Mouse (Mus musculus): Measurements from ENCODE around the gene Kank2.
"Not testable (repeated sequence)": the region's sequence is repeated elsewhere in the genome, so short reads cannot be mapped to it uniquely, and the experiment has no call there.

The Kank2 gene

GRCm38 (mm10) chr9:21818125-21818524, 19.6 kb upstream of the Kank2 start:
- DNase-seq (ENCODE audit: low spot score in 2 of 2) = no peak

- DNase-seq (ENCODE audit: low spot score in 2 of 2) = no peak
Measured at GRCm38 (mm10) chr9:21816716-21817305, 18.3 kb upstream of the Kank2 start.

- DNase-seq (ENCODE audit: low spot score in 2 of 2) = no peak
Measured at GRCm38 (mm10) chr9:21811170-21811569, 12.6 kb upstream of the Kank2 start.

- DNase-seq (ENCODE audit: low spot score in 2 of 2) = no peak
Measured at GRCm38 (mm10) chr9:21808561-21808960, 10.0 kb upstream of the Kank2 start.

- no peak for DNase-seq (ENCODE audit: low spot score in 2 of 2)
Measured at GRCm38 (mm10) chr9:21806976-21807375, 8.4 kb upstream of the Kank2 start.

GRCm38 (mm10) chr9:21806363-21806762, 7.8 kb upstream of the Kank2 start:
- DNase-seq (ENCODE audit: low spot score in 2 of 2) = no peak

GRCm38 (mm10) chr9:21803986-21804644, 5.6 kb upstream of the Kank2 start:
- peak; percentile 82 to 87 for DNase-seq (ENCODE audit: low spot score in 2 of 2)

- DNase-seq (ENCODE audit: low spot score in 2 of 2) = no peak
Measured at GRCm38 (mm10) chr9:21801591-21801990, 3.0 kb upstream of the Kank2 start.

GRCm38 (mm10) chr9:21801121-21801520, 2.6 kb upstream of the Kank2 start:
- DNase-seq (ENCODE audit: low spot score in 2 of 2) = no peak

GRCm38 (mm10) chr9:21799010-21799350, 436 bp upstream of the Kank2 start:
- DNase-seq (ENCODE audit: low spot score in 2 of 2) = no peak

GRCm38 (mm10) chr9:21797921-21798344, 611 bp downstream of the Kank2 start:
- DNase-seq (ENCODE audit: low spot score in 2 of 2) = peak; percentile 78 to 81

GRCm38 (mm10) chr9:21796919-21797318, 1.6 kb downstream of the Kank2 start:
- no peak for DNase-seq (ENCODE audit: low spot score in 2 of 2)

GRCm38 (mm10) chr9:21796259-21796658, 2.3 kb downstream of the Kank2 start:
- DNase-seq (ENCODE audit: low spot score in 2 of 2) = peak in 1 of 2 experiments; percentile 44

GRCm38 (mm10) chr9:21795579-21795978, 3.0 kb downstream of the Kank2 start:
- DNase-seq (ENCODE audit: low spot score in 2 of 2) = no peak

- no peak for DNase-seq (ENCODE audit: low spot score in 2 of 2)
Measured at GRCm38 (mm10) chr9:21794925-21795324, 3.6 kb downstream of the Kank2 start.

- no peak for DNase-seq (ENCODE audit: low spot score in 2 of 2)
Measured at GRCm38 (mm10) chr9:21794344-21794834, 4.2 kb downstream of the Kank2 start.

- not testable (repeated sequence) for DNase-seq (ENCODE audit: low spot score in 2 of 2)
Measured at GRCm38 (mm10) chr9:21793507-21793906, 5.0 kb downstream of the Kank2 start.

GRCm38 (mm10) chr9:21792644-21793043, 5.9 kb downstream of the Kank2 start:
- DNase-seq (ENCODE audit: low spot score in 2 of 2) = peak; percentile 53

- peak; percentile 77 to 79 for DNase-seq (ENCODE audit: low spot score in 2 of 2)
Measured at GRCm38 (mm10) chr9:21791861-21792260, 6.7 kb downstream of the Kank2 start.

- DNase-seq (ENCODE audit: low spot score in 2 of 2) = peak in 1 of 2 experiments; percentile 25
Measured at GRCm38 (mm10) chr9:21788234-21788633, 10.3 kb downstream of the Kank2 start.

GRCm38 (mm10) chr9:21787654-21788053, 10.9 kb downstream of the Kank2 start:
- DNase-seq (ENCODE audit: low spot score in 2 of 2) = no peak

- DNase-seq (ENCODE audit: low spot score in 2 of 2) = peak; percentile 57 to 58
Measured at GRCm38 (mm10) chr9:21786906-21787305, 11.6 kb downstream of the Kank2 start.

- DNase-seq (ENCODE audit: low spot score in 2 of 2) = not testable (repeated sequence)
Measured at GRCm38 (mm10) chr9:21786309-21786708, 12.2 kb downstream of the Kank2 start.

Measured in heart, adult 9 months (tissue).